Mouse (Mus musculus) kidney, postnatal 25 days (tissue): ENCODE measurements around the gene Wapl.

Source experiments
- DNase-seq, 2 experiments: peaks; one replicate each; pipeline ENCODE4 v3.0.0; 2021; ENCODE audit warnings: mixed read lengths in 2 of 2

Wapl gene

DNA sequence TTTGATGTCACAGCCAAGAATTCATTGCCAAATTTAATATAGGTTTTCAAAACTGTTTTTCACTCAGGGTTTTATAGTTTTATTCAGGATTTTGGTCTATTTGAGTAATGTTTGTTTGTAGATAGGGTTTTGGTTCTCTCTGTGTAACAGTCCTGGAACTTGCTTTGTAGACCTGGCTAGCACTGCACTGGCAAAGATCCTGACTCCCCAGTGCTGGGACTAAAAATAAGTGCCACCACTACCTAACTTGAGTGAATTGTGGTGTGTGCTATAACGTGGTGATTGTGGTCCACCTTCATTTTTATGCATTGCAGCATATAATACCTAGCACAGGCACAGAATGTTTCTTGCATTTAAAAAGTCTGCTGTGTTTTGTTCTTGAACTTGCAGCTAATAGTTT, 23.6 kb downstream of the Wapl start:
- DNase-seq: no peak

DNA sequence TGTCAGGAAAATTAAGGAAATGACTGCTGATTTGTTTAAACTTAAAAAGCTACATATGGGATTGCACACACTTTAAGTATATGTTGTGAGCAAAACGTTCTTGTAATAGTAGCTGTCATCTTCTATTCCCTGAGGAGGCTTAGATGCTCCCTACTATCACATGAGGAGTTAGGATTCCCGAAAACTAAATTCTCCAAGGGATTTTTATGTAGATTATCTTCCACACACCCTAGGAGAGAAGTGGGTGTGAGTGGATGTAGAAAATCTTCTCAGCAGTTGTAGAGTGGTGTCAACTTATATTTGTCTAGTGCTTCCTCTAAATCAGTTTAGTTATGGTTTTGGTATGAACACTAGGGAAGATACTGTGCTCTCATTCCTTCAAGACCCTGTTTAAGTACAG, 36.5 kb downstream of the Wapl start:
- no peak for DNase-seq

DNA sequence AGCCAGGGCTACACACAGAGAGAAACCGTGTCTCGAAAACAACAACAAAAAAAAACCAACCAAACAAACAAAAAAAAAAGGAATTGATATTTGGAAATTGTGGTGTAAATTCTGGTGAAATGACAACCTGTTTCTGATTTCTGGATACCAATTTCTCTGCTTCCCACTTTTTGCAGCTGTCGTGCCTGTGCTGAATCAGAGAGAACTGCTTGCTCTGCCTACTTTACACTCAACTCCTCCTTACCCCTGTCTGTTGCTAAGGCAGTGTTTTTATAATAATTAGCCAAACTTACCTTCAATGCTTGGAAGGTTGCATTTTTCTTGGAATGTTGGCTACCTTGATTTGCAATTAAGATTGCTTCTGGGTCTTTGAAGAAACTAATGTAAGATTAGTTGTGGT, 38.3 kb downstream of the Wapl start:
- peak in 1 of 2 experiments; percentile 3 for DNase-seq

DNA sequence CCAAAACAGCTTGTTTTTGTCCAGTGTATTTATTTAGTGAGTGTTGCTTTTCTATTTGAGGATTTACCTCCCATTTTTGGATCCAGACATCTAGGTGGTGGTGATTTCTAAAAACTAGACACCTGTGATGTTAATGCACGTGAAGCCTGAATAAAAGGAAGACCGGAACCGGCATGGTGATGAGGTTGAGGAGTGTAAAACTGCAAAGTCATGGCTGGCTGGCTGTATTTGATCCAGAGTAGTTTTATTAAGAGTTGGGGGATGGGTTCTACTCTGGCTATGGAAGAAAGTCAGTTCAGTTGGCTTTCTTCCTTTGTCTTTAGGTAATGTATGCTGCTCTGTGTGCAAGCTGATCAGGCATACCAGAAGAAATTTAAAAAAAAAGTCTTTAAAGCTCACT, 39.1 kb downstream of the Wapl start:
- no peak for DNase-seq

DNA sequence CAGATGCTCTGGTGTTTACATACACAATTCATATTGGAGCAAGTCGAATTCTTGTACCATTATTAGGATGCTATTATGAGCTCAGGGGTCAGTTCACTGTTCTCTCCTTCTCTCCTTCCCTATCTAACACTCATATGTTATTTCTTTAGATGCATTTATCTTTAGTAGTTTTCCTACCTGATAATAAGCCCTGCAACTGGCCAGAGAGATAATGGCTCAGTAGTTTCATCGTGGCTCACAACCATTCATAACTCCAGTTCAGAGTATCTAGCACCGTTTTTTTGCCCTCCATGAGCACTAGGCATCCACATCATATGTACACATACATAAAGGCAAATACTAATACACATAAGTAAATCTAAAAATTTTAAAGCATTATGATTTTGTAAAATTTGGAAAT, 44.4 kb downstream of the Wapl start:
- no peak for DNase-seq

DNA sequence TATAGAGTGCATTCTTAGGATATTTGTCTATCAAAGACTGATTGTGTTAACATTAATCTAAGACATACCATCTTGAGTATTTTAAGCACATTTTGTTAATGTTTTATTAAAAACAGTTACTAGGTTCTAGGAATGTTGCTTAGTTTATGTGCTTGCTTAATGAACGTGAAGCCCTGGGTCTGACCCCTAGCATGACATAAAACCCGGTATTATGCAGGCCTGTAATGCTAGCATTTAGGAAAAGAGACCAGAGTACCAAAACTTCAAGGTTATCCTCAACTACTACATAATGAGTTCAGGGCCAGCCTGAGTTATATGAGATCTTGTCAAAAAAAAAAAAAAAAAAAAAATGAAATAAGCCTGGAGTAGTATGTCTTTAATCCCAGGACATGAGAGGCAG, 54.0 kb downstream of the Wapl start:
- DNase-seq: peak in 1 of 2 experiments; percentile 40

DNA sequence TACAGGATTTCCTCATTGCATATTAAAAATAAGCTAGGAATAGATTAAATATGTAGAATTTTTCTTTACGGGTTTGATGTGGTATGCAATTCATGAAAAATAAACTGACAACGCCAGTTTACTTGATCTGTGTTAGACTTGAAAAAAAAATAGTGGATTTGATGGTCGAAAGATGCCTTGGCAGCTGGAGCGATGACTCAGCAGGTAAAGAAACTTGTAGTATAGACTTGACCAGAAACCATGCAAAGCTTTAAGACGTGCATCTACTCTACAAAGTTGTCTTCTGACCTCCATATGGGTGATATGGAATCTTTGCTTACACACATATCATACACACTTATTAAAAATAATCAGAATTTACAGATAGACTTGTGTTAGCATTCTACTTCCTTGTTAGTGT, 61.7 kb downstream of the Wapl start:
- DNase-seq: no peak

DNA sequence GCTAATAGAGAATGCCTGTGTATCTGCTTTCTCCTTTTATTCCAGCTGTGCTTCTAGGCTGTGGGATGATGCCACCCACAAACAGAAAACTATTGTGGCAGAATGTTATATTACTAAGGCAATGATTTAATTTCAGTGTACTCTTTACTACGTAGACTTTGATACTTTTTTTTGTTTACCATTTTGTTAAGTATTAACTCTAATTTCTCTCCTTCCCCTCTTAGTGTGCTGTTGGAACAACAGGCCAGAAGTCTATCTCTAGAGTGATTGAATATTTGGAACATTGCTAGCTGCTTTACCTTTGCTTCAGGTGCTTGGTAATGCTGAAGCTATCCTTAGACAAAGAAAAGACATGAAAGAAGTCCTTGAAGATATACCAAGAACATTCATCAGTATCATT, 71.7 kb downstream of the Wapl start:
- DNase-seq: no peak

DNA sequence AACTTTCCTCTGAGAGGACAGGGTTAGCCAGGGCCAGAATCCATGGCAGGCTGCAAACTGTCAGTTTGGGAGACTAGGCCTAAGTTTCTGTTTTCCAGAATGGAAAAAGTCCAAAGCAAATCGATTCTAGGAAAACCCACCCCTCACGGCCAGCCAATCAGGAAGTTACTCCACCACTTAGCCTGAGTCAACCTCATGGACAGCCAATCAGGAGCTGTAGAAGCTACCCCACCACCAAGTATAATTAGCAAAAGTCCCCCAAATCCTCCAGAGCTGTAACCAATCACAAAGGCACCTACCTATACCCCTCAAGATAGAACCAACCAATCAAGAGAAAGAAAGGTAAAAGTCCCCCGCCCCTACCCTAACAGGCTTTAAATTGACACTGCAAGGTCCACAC, 82.0 kb downstream of the Wapl start:
- DNase-seq: no peak

DNA sequence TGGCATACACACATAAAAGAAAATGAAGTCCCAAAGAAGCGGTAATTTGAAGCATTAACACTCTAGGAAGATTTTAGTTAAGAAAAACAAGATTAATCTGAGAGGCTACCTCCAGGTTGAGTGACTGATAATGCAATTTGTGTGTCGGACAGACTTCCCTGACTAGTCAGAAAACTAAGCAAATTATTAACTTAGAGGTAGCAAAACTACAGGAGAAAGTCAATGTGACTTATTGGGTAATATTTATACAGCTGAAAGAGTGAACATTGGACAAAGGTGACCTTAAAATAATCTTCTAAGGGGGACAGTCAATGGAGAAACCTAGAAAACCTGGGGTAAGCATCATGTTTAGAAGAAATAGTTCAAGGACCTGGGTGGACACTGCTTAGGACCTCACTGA, 86.2 kb downstream of the Wapl start:
- no peak for DNase-seq

DNA sequence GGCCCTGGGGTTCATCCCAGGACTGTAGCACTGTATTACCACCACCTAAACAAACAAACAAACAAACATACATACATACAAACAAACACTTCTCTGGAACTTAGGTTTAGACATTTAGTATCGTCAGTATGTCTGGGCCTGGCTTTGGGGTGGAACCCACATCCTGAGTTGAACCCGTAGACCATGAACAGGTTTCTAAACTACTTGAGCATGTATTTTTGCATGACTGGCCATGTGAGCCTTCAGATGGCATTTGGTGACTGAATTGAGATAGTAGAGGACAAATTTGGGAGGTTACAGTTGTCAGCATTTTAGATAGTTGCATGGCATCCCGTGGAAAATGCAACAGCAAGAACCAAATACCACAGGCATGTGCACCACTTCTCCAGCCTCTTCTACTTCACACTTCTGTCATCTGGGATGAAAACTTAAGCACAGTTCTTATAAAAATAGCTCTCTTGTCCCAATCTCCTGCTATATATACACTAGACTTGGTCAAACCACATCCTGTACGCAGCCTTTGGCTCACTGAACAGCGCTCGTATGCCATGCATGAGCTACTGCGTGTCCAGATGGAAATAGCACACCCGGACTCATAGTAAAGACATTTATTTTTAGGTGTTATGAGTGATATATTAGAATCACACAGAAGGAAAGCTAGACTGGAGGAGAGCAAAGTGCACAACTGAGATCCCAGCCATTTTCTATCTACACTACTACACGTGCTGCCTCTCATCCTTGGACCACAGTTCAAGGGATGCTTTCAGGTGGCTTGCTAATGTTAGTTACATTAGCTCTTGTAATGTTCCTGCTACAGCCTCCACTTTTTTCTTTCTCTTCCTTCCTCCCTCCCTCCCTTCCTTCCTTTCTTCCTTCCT, 87.6 kb downstream of the Wapl start:
- DNase-seq: no peak

DNA sequence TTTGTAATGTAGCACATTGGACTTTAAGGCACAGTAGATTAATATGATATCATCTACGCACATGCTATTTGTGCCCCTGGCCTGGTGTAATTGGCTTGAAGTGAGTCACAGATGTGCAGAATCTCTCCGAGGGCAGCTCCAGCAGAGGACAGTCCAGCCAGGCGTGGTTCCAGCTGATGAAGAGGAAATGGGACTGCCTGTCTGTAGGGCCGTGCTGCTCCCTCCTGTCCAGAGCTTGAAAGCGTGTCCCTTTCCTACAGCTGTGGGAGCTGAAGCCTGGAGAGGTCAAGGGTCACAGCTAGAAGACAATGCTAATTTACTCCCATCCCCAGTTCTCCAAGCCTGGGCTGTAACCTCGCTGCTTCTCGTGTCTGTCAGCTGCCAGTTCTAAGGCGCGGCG, 89.0 kb downstream of the Wapl start:
- DNase-seq: peak; percentile 22 to 61

DNA sequence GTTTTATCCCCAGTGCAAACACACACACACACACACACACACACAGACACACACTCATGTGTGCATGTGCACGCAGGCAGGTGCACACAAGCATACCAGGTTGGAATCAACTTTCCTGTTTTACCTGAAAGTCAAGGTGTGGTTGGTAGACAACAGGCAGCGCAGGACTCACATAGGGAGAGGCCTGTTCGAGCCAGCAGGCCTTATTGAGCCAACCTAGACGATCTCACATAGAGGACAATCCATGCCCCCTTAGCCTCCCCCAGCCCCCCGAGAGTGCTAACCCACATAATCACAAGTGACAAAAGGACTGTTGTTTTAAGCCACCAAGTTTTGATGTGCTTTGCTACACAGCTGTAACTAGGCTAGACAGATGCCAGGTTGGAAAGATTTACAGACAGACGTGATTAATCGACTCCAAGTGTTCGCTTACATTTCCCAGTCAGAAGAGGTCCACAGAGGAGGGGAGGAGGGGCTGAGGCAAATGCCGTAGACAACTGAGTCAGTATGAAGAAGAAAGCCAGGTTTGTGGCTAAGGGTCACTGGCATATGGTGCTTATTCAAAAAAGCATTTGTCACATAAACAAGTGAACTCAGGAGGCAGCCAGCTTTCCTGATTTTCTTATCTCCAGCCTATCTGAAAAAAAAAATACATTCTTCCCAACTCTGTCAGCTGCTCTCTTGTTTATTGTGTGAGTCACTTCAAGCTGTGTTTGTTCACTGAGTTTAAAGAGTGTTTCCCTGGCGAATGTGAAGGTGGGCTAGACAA, 90.2 kb downstream of the Wapl start:
- DNase-seq: no peak

DNA sequence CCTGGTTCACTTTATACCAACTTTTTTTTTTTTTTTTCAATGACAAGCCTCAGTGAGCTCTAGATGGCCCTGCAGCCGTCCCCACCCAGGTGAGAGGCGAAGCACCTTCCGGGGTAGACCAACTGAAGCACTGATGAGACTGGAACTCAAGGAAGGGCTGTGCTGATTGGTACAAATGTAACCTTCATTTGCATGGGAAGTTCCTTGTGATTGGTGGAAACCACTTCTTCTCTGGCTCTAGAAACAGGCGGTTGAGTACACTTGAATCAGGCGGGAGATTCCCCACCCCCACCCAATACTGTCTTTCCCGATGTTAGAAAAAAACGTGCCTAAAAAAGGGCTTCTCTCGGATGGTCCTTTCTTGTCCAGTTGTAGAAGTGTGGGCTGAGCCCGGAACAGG, 91.2 kb downstream of the Wapl start:
- no peak for DNase-seq

DNA sequence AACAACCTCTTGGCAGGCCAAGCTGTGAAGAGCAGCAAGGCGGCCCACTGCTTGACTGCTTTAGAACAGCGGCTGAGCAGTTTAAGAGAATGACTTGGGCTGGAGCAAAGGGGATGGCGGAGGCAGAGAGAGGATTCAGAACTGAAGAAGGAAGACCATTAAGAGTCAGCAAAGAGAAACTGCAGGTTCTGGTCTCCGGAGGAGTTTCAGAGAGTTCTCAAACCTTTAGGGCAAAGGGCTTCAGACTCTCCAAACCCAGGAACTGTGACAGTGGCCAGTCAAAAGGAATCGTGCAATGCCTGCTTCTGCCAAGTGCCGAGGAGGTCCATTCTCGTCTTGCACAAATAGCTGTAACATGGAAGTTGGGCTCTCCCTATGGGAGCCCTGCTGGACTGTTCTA, 91.7 kb downstream of the Wapl start:
- no peak for DNase-seq

DNA sequence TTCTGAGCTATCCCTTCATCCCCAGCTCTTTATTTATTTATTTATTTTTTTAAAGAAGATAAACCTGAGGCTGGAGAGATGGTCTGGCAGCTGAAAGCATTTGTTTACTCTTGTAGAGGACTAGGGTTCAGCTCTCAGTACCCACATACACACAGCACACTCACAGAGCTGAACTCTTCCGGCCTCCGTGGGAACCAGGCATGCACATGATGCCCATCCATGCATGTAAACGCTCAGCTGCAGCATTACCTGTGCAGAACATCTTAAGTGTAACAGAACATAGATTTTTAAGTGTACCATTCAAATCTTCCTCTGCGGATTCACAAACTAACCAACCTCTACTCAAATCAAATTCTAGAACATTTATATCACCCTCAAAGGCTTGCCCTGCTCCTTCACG, 92.5 kb downstream of the Wapl start:
- DNase-seq: no peak

DNA sequence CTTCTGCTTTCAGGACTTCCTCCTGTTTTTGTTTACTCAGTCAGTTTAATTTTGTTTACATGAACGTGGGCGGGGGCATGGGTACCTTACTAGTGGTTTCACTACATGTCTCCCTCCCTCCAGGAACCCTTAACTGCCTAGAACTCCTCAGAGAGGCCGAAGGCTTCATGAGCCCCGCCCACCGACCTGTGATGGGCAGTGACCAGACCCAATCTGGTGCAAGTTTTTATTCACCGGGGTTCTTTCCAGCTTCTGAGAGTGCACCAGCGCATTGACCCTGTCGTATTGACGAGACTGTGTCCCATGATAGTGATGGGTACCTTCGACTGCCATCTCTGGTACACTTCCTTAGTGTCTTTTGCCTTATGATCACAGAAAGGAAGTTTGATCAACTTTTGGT, 94.6 kb downstream of the Wapl start:
- DNase-seq: peak; percentile 89 to 91

DNA sequence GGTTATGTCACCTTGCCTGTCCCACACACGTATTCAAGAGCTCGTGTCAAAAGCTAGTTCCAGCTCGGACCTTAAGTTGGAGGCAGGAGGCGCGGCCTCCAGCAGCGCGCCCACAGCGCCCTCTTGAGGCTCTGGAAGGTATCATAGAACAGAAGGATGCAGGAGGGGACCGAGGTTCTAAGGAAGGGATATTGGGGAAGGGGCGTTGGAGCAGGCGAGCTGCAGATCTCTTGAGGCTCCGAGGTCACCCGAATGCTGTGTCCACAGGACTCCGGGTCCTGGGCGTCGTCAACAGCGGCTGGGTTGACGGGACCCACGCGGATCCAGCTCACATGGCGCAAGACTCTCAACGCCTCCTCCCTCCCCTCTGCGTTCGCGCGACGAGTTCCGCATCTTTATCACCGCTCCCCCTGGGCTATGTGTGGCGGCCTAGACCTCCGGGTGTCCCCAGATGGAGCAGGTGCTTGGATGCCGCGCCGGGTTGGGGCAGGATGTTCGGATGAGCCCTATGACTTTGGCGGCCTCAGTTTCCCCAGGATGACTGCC, 95.4 kb downstream of the Wapl start:
- DNase-seq: peak; percentile 78 to 81

DNA sequence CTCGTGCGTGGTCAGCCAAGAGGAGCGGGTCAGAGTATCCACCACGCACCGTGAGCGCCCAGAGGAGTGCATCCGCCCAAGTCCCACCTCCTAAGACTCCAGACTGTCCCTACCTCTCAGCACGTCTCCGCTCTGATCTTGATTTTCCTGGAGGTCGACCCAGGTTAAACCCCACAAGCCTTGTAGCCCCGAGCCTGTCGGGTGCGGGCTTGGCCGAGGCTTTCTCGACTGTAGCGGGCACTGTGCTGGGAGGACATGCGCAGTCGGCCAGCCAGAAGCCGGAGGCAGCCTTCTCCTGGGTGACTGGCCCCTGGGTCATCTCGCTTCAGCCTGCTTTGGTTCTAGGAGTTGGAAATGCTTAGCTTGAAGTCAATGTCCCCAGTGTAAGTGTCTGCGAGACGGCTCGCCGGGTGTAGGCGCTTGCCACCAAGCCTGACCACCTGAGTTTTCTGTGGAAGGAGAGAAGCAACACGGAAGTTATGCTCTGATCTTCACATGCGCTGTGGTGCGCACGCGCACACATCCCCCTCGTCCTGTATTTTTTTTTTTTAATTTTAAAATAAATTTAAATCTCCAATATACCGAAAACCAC, 95.9 kb downstream of the Wapl start:
- DNase-seq: peak; percentile 33 to 59

DNA sequence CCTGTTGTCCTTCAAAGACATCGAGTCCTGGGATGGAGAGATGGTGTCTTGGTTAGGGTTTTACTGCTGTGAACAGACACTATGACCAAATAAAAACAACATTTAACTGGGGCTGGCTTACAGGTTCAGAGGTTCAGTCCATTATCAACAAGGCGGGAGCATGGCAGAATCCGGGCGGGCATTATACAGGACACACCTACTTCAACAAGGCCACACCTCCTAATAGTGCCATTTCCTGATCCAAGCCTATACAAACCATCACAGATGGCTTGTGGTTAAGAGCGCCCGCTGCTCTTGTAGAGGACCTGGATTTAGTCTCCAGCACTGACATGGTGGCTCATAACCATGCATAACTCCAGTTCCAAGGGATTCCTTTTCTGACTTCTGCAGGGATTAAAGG, 96.7 kb downstream of the Wapl start:
- DNase-seq: no peak

DNA sequence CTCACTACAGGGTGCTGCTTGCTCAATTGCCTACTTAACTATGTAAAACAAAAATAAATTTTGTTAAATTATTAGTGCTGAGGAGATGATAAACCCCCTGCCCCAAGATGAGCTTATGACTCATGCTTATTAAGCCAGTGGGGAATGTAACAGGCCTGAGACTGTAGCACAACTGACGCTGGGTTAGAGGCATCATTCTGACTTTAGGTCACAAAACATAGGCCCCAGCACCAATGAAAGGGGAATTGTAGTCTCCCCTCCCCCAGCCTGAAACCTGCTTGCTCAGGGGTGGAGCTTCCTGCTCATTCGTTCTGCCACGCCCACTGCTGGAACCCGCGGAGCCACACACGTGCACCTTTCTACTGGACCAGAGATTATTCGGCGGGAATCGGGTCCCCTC, 97.9 kb downstream of the Wapl start:
- no peak for DNase-seq

DNA sequence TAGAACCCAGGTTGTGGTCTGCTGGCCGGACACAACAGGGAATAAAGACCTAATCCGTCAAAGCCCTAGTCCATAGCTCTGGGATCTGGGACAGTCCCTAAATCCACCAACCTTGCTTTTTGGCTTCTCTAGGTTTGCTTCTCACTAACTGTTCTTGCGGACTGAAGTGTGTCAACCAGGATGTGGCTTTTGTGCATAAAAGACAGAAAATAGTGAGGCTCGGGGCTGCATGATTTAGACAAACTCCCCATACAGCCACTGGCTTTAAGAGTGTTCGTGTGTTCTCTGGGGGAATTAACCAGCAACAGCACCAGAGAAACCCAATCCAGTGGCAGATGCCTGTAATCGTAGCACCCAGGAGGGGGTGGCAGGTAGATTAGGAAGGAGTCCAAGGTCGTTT, 98.4 kb downstream of the Wapl start:
- no peak for DNase-seq

DNA sequence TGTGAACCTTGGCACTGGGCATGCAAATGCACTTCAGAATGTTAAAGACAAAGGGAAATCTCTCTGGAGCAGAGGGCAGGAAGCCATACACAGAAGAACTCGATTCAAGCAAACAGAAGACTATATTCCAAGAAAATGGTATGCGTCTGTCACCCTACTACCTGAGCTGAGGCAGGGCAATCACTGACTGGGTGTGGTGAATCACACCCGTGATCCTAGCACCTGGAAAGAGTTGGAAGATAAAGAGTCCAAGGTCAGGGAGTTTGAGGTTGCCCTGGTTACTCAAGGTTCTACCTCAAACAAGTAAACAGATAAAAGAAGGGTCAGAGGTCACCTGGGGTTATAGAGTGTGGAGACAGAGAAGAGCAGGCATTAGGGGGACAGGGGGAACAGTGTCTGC, 100.0 kb downstream of the Wapl start:
- DNase-seq: no peak

DNA sequence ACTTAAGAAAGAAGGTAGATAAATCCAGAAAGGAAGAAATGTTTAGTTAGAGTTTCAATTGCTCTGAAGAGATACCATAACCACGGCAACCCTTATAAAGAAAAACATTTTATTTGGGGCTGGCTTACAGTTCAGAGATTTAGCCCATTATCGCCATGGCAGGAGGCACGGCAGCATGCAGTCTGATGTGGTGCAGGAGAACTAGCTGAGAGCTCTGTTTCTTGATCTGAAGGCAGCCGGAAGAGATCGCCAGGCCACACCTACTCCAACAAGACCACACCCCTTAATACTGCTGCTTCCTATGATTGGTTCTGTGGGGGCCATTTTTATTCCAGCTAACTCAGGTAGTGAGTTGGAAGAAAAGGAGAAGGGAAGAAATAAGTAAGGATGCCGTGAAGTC, 100.5 kb downstream of the Wapl start:
- DNase-seq: no peak
